Mouse (Mus musculus): ENCODE measurements around the gene Il15.

Il15 gene

GRCm38 (mm10) chr8:82402686-82403330 is at the start of gene Il15:
Gene Il15, minus strand, starts transcription at chr8:82403222.
- DNase-seq (ENCODE audit: low read depth, low spot score), result peak; percentile 49

GRCm38 (mm10) chr8:82444897-82445296 is 41.9 kb upstream of the Il15 start:
- no peak for DNase-seq (ENCODE audit: low read depth, low spot score)

GRCm38 (mm10) chr8:82416587-82417340 is 13.7 kb upstream of the Il15 start:
- DNase-seq (ENCODE audit: low read depth, low spot score), result no peak

GRCm38 (mm10) chr8:82415485-82415884 is 12.5 kb upstream of the Il15 start:
- DNase-seq (ENCODE audit: low read depth, low spot score), result no peak

GRCm38 (mm10) chr8:82410135-82410534 is 7.1 kb upstream of the Il15 start:
- DNase-seq (ENCODE audit: low read depth, low spot score), result no peak

- no peak for DNase-seq (ENCODE audit: low read depth, low spot score)
These were observed 4.0 kb upstream of the Il15 start for GRCm38 (mm10) chr8:82407060-82407459.

- DNase-seq (ENCODE audit: low read depth, low spot score), result no peak
These were observed 1.0 kb upstream of the Il15 start for GRCm38 (mm10) chr8:82404068-82404467.

- peak; percentile 5 for DNase-seq (ENCODE audit: low read depth, low spot score)
These were observed 749 bp downstream of the Il15 start for GRCm38 (mm10) chr8:82402261-82402685.

- no peak for DNase-seq (ENCODE audit: low read depth, low spot score)
These were observed 1.5 kb downstream of the Il15 start for GRCm38 (mm10) chr8:82401490-82401889.

GRCm38 (mm10) chr8:82401059-82401458 is 2.0 kb downstream of the Il15 start:
- DNase-seq (ENCODE audit: low read depth, low spot score), result no peak

GRCm38 (mm10) chr8:82400376-82400775 is 2.6 kb downstream of the Il15 start:
- peak; percentile 9 for DNase-seq (ENCODE audit: low read depth, low spot score)

GRCm38 (mm10) chr8:82398546-82398945 is 4.5 kb downstream of the Il15 start:
- DNase-seq (ENCODE audit: low read depth, low spot score), result no peak

GRCm38 (mm10) chr8:82391258-82391657 is 11.8 kb downstream of the Il15 start:
- no peak for DNase-seq (ENCODE audit: low read depth, low spot score)

- DNase-seq (ENCODE audit: low read depth, low spot score), result no peak
These were observed 14.6 kb downstream of the Il15 start for GRCm38 (mm10) chr8:82388356-82388902.

GRCm38 (mm10) chr8:82387614-82388013 is 15.4 kb downstream of the Il15 start:
- no peak for DNase-seq (ENCODE audit: low read depth, low spot score)

GRCm38 (mm10) chr8:82385867-82386266 is 17.2 kb downstream of the Il15 start:
- no peak for DNase-seq (ENCODE audit: low read depth, low spot score)

GRCm38 (mm10) chr8:82384458-82385234 is 18.4 kb downstream of the Il15 start:
- no peak for DNase-seq (ENCODE audit: low read depth, low spot score)

GRCm38 (mm10) chr8:82383346-82383745 is 19.7 kb downstream of the Il15 start:
- DNase-seq (ENCODE audit: low read depth, low spot score), result no peak

GRCm38 (mm10) chr8:82382316-82382715 is 20.7 kb downstream of the Il15 start:
- DNase-seq (ENCODE audit: low read depth, low spot score), result no peak

GRCm38 (mm10) chr8:82374470-82374869 is 28.6 kb downstream of the Il15 start:
- DNase-seq (ENCODE audit: low read depth, low spot score), result no peak

GRCm38 (mm10) chr8:82372846-82373245 is 30.2 kb downstream of the Il15 start:
- DNase-seq (ENCODE audit: low read depth, low spot score), result no peak

GRCm38 (mm10) chr8:82370657-82371056 is 32.4 kb downstream of the Il15 start:
- no peak for DNase-seq (ENCODE audit: low read depth, low spot score)
